Mouse (Mus musculus): Measurements from ENCODE around the gene Nme3. TPM values are rescaled to one million over a fixed set of nuclear protein-coding genes. Genes with fewer than 3 reads are reported as not detected.

The Nme3 gene
- polyA plus RNA-seq, 1 experiment = 37.2 TPM

DNA sequence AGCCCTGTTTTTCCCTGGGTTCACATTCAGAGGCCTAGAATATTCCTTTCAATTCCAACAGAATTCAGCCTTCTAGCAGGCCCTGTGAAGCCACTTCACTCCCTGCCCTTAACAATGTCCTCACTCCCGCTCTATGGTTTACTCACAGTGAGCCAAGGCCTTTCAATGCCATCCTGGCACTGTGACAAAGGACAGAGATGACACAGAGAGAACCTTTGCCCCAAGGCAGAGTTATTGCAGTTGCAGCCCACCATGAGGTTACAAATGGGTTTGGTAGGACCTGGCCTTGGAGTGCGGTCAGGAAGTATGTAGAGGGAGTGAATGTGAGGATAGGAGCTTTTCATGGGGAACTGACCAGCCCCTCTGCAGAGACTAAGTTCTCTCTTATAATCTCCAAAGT, 11.3 kb downstream of the Nme3 start:
- Histone ChIP-seq H3K4me1 (ENCODE audit: control insufficient read depth, insufficient read depth, low read length) (no peaks in the 10 kb centered on the region), H3K4me3 (ENCODE audit: insufficient read depth, low read length) (no peak overlapping the region), H3K27ac (ENCODE audit: insufficient read depth, low read depth, low read length) (no peak overlapping the region)
- no peak for TF ChIP-seq CTCF (IDR thresholded peaks at IDR 0.05; ENCODE audit: low read depth, low read length)
- no peak for TF ChIP-seq POLR2A (IDR thresholded peaks at IDR 0.05; ENCODE audit: borderline replicate concordance, low read depth, low read length)

DNA sequence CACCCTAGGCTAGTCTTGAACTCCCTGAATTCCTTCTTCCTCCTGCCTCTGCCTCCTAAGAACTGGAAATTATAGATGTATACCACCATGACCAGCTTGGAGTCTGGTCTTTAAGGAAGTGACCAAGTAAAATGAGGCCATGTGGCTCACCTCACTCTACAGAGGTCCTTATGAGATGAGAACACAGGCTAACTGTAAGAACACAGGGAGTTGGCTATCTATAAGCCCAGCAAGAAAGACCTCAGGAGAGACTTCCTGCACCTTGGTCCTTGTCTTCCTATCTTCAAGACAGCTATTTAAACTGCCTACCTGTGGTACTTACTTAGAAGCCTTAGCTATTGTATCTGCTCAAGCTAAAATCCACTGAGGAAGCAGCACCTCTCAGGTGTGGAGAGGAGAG, 17.7 kb downstream of the Nme3 start:
- Histone ChIP-seq H3K27ac (ENCODE audit: insufficient read depth, low read depth, low read length) (no peak overlapping the region), H3K4me1 (ENCODE audit: control insufficient read depth, insufficient read depth, low read length) (no peaks in the 10 kb centered on the region), H3K4me3 (ENCODE audit: insufficient read depth, low read length) (no peak overlapping the region)
- no peak for TF ChIP-seq CTCF (IDR thresholded peaks at IDR 0.05; ENCODE audit: low read depth, low read length)
- TF ChIP-seq POLR2A (IDR thresholded peaks at IDR 0.05; ENCODE audit: borderline replicate concordance, low read depth, low read length) = no peak

DNA sequence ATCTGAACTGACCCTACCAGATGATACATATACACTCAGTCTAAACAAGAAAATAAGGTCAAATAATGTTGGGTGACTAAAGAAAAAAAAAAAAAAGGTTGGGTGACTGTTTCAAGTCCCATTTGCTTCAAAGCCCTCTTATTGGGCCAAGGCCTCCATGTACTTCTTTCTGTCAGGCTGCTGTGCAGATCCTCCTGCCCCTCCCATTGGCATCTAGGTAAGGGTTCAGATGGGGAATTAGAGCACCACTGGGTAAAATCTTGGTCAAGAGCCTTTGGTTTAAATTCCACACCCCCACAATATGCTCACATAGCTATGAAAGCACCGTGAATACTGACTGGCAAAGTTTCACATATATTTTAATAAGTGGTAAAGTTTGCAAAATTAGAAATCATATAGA, 26.9 kb downstream of the Nme3 start:
- no peaks in the 10 kb centered on the region for H3K4me1 ChIP-seq (ENCODE audit: control insufficient read depth, insufficient read depth, low read length)
- H3K4me3 ChIP-seq (ENCODE audit: insufficient read depth, low read length) = no peak overlapping the region
- TF ChIP-seq CTCF (IDR thresholded peaks at IDR 0.05; ENCODE audit: low read depth, low read length) (no peak), POLR2A (IDR thresholded peaks at IDR 0.05; ENCODE audit: borderline replicate concordance, low read depth, low read length) (no peak)
- no peak overlapping the region for H3K27ac ChIP-seq (ENCODE audit: insufficient read depth, low read depth, low read length)

DNA sequence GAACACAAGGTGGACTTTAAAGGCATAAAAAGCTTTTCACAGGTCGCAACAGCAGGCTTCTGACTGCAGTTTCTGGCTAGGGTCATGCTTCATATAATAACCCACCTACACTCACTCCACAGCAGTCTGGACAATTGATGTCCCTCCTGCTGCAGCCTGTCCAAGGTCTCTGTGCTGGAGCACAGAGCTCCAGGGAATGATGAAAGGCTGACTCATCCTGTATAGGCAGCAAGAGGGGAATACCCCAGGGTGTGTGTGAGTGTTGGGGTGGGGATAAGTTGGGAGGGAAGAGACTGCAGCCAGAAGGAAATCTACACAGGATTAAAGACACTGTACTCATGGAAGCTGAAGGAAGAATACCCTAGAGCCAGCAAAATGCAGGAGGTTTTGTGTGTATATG, 33.2 kb downstream of the Nme3 start:
- Histone ChIP-seq H3K27ac (ENCODE audit: insufficient read depth, low read depth, low read length) (no peak overlapping the region), H3K4me3 (ENCODE audit: insufficient read depth, low read length) (no peak overlapping the region), H3K4me1 (ENCODE audit: control insufficient read depth, insufficient read depth, low read length) (peaks cover 12% of the 10 kb centered on the region)
- TF ChIP-seq CTCF (IDR thresholded peaks at IDR 0.05; ENCODE audit: low read depth, low read length) = no peak
- TF ChIP-seq POLR2A (IDR thresholded peaks at IDR 0.05; ENCODE audit: borderline replicate concordance, low read depth, low read length) = no peak

DNA sequence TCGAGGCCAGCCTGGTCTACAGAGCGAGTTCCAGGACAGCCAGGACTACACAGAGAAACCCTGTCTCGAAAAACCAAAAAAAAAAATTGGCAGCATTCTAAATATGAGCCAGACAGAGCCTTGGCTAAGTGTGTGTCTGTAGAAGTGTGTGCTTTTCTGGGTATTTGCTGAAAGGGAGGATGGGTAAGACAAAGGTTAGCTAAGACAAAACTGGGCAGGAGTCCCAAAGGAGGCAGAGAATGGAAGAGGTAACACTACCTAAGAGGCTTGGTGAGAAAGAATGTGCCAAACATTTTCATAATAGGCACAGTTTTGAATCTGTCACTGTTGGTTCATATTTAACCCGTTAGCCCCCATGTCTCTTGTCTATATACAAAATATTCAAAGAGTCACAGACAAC, 36.1 kb downstream of the Nme3 start:
- H3K27ac ChIP-seq (ENCODE audit: insufficient read depth, low read depth, low read length) = no peak overlapping the region
- TF ChIP-seq CTCF (IDR thresholded peaks at IDR 0.05; ENCODE audit: low read depth, low read length) (no peak), POLR2A (IDR thresholded peaks at IDR 0.05; ENCODE audit: borderline replicate concordance, low read depth, low read length) (no peak)
- H3K4me1 ChIP-seq (ENCODE audit: control insufficient read depth, insufficient read depth, low read length) = peaks cover 25% of the 10 kb centered on the region
- no peak overlapping the region for H3K4me3 ChIP-seq (ENCODE audit: insufficient read depth, low read length)

DNA sequence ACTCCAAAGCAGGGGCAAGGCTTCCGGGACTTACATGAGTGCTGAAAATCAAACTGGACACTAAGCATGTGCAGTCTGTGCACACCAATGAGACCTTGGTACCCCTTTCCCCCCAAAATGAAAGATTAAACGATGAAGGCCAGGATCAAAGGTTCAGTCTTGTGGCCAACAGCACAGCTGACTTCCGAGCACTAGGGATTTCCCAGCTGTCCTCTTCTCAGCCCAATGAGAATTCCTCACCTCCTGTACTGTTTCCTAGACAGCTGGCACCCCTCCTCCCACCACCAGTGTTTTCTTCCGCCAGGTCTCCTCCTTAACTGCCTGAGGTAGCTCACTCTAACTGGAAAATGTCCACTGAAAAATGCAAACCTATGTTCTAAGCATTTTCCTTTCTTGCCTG, 36.9 kb downstream of the Nme3 start:
- peaks cover 25% of the 10 kb centered on the region for H3K4me1 ChIP-seq (ENCODE audit: control insufficient read depth, insufficient read depth, low read length)
- TF ChIP-seq CTCF (IDR thresholded peaks at IDR 0.05; ENCODE audit: low read depth, low read length) (no peak), POLR2A (IDR thresholded peaks at IDR 0.05; ENCODE audit: borderline replicate concordance, low read depth, low read length) (no peak)
- no peak overlapping the region for H3K4me3 ChIP-seq (ENCODE audit: insufficient read depth, low read length)
- H3K27ac ChIP-seq (ENCODE audit: insufficient read depth, low read depth, low read length) = no peak overlapping the region

DNA sequence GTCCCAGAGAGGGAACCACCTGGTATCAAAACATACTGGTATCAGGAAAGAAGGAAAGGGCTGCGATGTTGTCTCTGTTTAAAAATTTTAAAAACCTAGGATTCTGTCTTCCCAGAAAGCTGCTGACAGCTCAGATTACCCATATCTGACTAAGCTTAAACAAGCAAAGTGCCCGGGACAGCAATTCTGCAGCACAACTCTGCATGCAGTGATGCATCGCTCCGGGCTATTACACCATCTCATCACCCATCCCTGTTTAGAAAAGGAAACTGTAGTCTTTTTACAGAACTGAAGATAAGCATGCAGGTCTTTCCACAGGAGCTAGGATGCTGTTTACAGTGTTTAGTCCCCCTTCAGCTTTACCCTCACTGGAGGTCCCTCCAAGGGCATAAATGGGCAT, 38.6 kb downstream of the Nme3 start:
- TF ChIP-seq CTCF (IDR thresholded peaks at IDR 0.05; ENCODE audit: low read depth, low read length) (no peak), POLR2A (IDR thresholded peaks at IDR 0.05; ENCODE audit: borderline replicate concordance, low read depth, low read length) (no peak)
- H3K4me3 ChIP-seq (ENCODE audit: insufficient read depth, low read length) = peak overlapping the region; percentile 96; the same call in 1 of the 2 replicates

DNA sequence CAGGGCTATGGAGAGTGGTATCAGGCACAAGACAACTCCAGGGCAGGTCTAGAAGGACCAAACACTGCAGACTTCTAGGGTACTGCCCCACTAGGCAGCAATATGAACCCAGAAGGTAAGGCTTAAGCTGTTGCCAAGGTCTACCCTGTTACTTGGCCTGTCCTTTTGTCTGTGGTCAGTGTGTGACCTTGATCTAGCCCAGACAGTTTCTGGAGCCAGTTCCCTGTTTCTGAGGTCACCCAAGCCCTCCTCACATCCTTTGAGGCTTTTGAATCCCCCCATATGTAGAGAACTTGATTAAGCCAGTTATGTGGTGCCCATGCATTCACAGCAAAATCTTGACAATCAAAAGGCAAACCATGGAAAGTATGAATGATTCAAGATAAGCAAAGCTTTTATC, 39.4 kb downstream of the Nme3 start:
- H3K4me3 ChIP-seq (ENCODE audit: insufficient read depth, low read length) = peak overlapping the region; percentile 96

More for the DNA sequence above, 38.6 kb downstream of the Nme3 start:
- H3K4me1 ChIP-seq (ENCODE audit: control insufficient read depth, insufficient read depth, low read length) = peaks cover 16% of the 10 kb centered on the region
- no peak overlapping the region for H3K27ac ChIP-seq (ENCODE audit: insufficient read depth, low read depth, low read length)

DNA sequence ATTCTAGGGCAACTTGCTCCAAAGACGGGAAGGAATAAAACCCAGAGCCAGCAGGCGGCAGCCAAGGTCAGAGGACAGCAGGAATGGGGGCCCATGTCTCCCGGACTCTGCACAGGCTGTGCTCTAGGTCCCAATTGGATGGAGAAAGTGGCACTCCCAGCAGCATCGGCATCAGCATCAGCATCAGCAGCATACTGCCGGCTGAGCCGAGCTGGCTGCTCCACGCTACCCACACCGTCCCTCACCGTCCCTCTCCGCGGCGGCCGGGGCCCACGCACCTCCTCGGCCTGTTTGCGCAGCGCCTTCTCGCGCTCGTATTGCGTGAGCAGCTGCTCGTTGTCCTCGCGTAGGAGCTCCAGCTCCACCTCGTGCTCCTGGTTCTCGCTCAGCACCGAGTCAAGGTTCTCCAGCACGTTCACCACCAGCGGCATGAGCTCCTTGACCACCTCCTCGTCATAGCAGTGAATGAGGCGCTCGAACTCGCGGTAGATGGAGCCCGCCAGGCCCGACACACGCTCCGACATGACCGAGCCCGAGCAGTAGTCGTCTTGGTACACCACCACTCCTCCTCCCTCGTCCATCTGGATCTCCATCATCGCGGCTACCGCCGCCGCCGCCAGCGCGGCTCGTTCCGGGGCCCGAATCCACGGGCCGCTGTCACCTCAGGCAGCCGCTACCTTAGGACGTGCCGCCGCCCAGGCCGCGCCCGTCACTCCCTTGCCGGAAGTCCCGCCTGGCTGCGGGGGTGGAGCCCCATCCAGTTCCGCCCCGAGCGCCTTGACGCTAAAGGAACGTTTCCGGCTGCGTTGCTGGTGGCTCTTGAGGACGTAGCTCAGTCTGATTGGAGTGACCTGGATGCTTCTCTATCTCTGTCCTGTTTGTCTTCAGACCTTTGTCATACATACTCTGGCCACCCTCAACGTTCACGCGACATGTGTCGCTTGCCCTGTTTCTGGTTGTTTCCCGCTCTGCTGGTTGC, 40.2 kb downstream of the Nme3 start, which contains the start of gene Mapk8ip3:
TSS of gene Mapk8ip3 (minus strand) at position 719 of the 979 bp plus-strand sequence.
- no peak for TF ChIP-seq CTCF (IDR thresholded peaks at IDR 0.05; ENCODE audit: low read depth, low read length)
- no peak for TF ChIP-seq POLR2A (IDR thresholded peaks at IDR 0.05; ENCODE audit: borderline replicate concordance, low read depth, low read length)
- Histone ChIP-seq H3K27ac (ENCODE audit: insufficient read depth, low read depth, low read length) (peak within 1 kb of the TSS; percentile 79), H3K4me1 (ENCODE audit: control insufficient read depth, insufficient read depth, low read length) (peaks cover 16% of the 10 kb centered on the region), H3K4me3 (ENCODE audit: insufficient read depth, low read length) (peak within 1 kb of the TSS; percentile 96)

More for the DNA sequence above, 39.4 kb downstream of the Nme3 start:
- TF ChIP-seq CTCF (IDR thresholded peaks at IDR 0.05; ENCODE audit: low read depth, low read length) = no peak
- TF ChIP-seq POLR2A (IDR thresholded peaks at IDR 0.05; ENCODE audit: borderline replicate concordance, low read depth, low read length) = no peak
- H3K27ac ChIP-seq (ENCODE audit: insufficient read depth, low read depth, low read length) = no peak overlapping the region
- H3K4me1 ChIP-seq (ENCODE audit: control insufficient read depth, insufficient read depth, low read length) = peaks cover 16% of the 10 kb centered on the region

DNA sequence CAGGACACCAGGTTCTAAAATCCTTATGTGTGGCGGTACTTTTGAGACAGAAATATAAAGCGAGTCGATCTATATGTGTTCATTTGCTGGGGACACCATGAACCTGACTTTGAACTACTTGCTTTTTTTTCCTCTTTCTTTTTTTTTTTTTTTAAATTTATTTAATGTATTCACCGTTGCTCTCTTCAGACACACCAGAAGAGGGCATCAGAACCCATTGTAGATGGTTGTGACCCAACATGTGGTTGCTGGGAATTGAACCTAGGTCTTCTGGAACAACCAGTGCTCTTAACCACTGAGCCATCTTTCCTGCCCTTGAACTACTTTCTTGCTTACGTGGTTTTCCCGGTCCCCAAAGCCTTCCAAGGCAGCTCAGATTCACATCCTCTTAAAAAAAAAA, 41.0 kb downstream of the Nme3 start:
- H3K4me3 ChIP-seq (ENCODE audit: insufficient read depth, low read length) = peak overlapping the region; percentile 96
- H3K27ac ChIP-seq (ENCODE audit: insufficient read depth, low read depth, low read length) = peak overlapping the region; percentile 79
- peaks cover 16% of the 10 kb centered on the region for H3K4me1 ChIP-seq (ENCODE audit: control insufficient read depth, insufficient read depth, low read length)
- TF ChIP-seq POLR2A (IDR thresholded peaks at IDR 0.05; ENCODE audit: borderline replicate concordance, low read depth, low read length) = no peak
- no peak for TF ChIP-seq CTCF (IDR thresholded peaks at IDR 0.05; ENCODE audit: low read depth, low read length)

All from bone marrow macrophage, adult 2 months (primary cell).